Mouse (Mus musculus) layer of hippocampus, postnatal 25 days (tissue): ENCODE measurements at regions not wholly inside any gene's neighbourhood (a gene's known extent, or its start where the extent isn't known, plus 50 kb on each side); places are given as distances from the start of the nearest gene placed in this dataset.

Experiments
- DNase-seq, 2 experiments: peaks; one replicate each; pipeline ENCODE4 v3.0.0; 2022; ENCODE audit warnings: mixed read lengths in 2 of 2, low spot score in 1 of 2; ENCODE audit errors: extremely low spot score in 1 of 2

- DNase-seq: no peak
These were observed 54.7 kb upstream of the Commd3 start for GRCm38 (mm10) chr2:18617520-18617919.

GRCm38 (mm10) chr2:18609868-18610185 lies 62.4 kb upstream of the Commd3 start:
- DNase-seq: no peak

- DNase-seq: no peak
These were observed 62.9 kb upstream of the Commd3 start for GRCm38 (mm10) chr2:18609075-18609867.

GRCm38 (mm10) chr2:18608260-18609074 lies 63.7 kb upstream of the Commd3 start:
- DNase-seq: peak; percentile 21 to 38

- no peak for DNase-seq
These were observed 64.5 kb upstream of the Commd3 start for GRCm38 (mm10) chr2:18607586-18608259.

- no peak for DNase-seq
These were observed 65.1 kb upstream of the Commd3 start for GRCm38 (mm10) chr2:18607088-18607487.

- DNase-seq: no peak
These were observed 80.0 kb upstream of the Commd3 start for GRCm38 (mm10) chr2:18592221-18592620.

GRCm38 (mm10) chr2:18588232-18588631 lies 84.0 kb upstream of the Commd3 start:
- no peak for DNase-seq

GRCm38 (mm10) chr2:18587746-18588231 lies 84.4 kb upstream of the Commd3 start:
- DNase-seq: peak in 1 of 2 experiments; percentile 3

GRCm38 (mm10) chr2:18586925-18587724 lies 85.1 kb upstream of the Commd3 start:
- DNase-seq: peak; percentile 98

- DNase-seq: no peak
These were observed 86.4 kb upstream of the Commd3 start for GRCm38 (mm10) chr2:18585564-18586336.

GRCm38 (mm10) chr2:18558133-18558532 lies 114.1 kb upstream of the Commd3 start:
- DNase-seq: no peak

- DNase-seq: no peak
These were observed 124.1 kb upstream of the Commd3 start for GRCm38 (mm10) chr2:18547964-18548643.

GRCm38 (mm10) chr2:18524387-18524786 lies 131.8 kb upstream of the Dnajc1 start:
- DNase-seq: no peak

- no peak for DNase-seq
These were observed 131.3 kb upstream of the Dnajc1 start for GRCm38 (mm10) chr2:18523911-18524310.

- DNase-seq: no peak
These were observed 120.8 kb upstream of the Dnajc1 start for GRCm38 (mm10) chr2:18513435-18513834.

- no peak for DNase-seq
These were observed 116.7 kb upstream of the Dnajc1 start for GRCm38 (mm10) chr2:18509317-18509716.

GRCm38 (mm10) chr2:18473361-18473771 lies 80.7 kb upstream of the Dnajc1 start:
- DNase-seq: no peak

GRCm38 (mm10) chr2:18460901-18461300 lies 68.3 kb upstream of the Dnajc1 start:
- DNase-seq: no peak
